Mouse (Mus musculus) bone marrow, adult 2 months (tissue): ENCODE measurements at regions not wholly inside any gene's neighbourhood (a gene's known extent, or its start where the extent isn't known, plus 50 kb on each side); places are given as distances from the start of the nearest gene placed in this dataset.

Experiments
- H3K27ac ChIP-seq: fragments of 200-500 bp; 2 replicates; pipeline ENCODE4 v1.5.1; 2012; ENCODE audit warnings: low read depth, mild to moderate bottlenecking, control low read depth, inconsistent platforms, low read length; ENCODE audit not compliant: control insufficient read depth, poor library complexity, insufficient read depth
- H3K4me1 ChIP-seq: fragments of 200-500 bp; 2 replicates; pipeline ENCODE4 v1.6.1; 2011; ENCODE audit warnings: low read length; ENCODE audit not compliant: control insufficient read depth, insufficient read depth
- H3K4me3 ChIP-seq: fragments of 200-500 bp; replicated peaks from 2 replicates; pipeline ENCODE3; 2011; ENCODE audit warnings: mild to moderate bottlenecking, low read depth, low read length, control low read depth; ENCODE audit not compliant: control insufficient read depth
- CTCF ChIP-seq: fragments of 200-500 bp; IDR thresholded peaks from 2 replicates; pipeline ENCODE4 v1.5.1; 2011; ENCODE audit warnings: low read length, control low read depth; ENCODE audit not compliant: control insufficient read depth, insufficient read depth
- POLR2A ChIP-seq: fragments of 200-500 bp; IDR thresholded peaks from 2 replicates; pipeline ENCODE4 v1.6.1; 2011; ENCODE audit warnings: low read depth, mild to moderate bottlenecking, control low read depth, low read length, borderline replicate concordance; ENCODE audit not compliant: control insufficient read depth
- WGBS: fragments of 180-500 bp; shearing (Covaris S2); methylation state at CpG from one replicate; pipeline ENCODE4 v1.1.7; 2018; 5-methylcytosine and 5-hydroxymethylcytosine counted together

GRCm38 (mm10) chr4:148363366-148364121 lies 75.8 kb upstream of the Disp3 start:
- Histone ChIP-seq H3K4me3 (no peak overlapping the region), H3K27ac (no peak overlapping the region), H3K4me1 (no peaks in the 10 kb centered on the region)
- TF ChIP-seq POLR2A = no peak
- TF ChIP-seq CTCF = no peak
- 80% methylated on average over 10 of the region's 10 CpGs for WGBS

DNA sequence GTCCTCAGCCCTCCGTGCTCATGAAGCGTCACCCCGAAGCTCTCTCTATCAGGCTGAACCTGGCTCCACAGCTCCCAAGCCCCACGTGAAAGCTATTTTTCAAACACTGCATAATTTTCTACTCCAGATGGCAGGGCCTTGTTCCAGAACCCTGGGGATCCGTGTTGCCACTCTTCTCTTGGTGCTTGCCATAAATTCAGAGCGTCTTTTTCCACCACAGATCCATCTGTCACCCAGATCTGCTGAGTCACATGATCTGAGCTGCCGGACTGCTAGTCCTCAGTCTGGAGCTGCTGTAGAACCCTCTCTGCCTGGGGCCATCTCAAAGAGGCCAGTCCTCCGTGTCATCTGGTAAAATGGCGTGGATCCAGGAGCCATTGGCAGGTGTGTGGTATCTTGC lies 73.2 kb upstream of the Disp3 start:
- Histone ChIP-seq H3K27ac (no peak overlapping the region), H3K4me3 (no peak overlapping the region), H3K4me1 (no peaks in the 10 kb centered on the region)
- 77% methylated on average over 9 of the region's 9 CpGs for WGBS
- TF ChIP-seq CTCF (no peak), POLR2A (no peak)

GRCm38 (mm10) chr4:148358336-148358735 lies 70.6 kb upstream of the Disp3 start:
- TF ChIP-seq POLR2A = no peak
- no peak for TF ChIP-seq CTCF
- WGBS = 27% methylated on average over 4 of the region's 4 CpGs
- H3K27ac ChIP-seq = no peak overlapping the region
- no peak overlapping the region for H3K4me3 ChIP-seq
- no peaks in the 10 kb centered on the region for H3K4me1 ChIP-seq

DNA sequence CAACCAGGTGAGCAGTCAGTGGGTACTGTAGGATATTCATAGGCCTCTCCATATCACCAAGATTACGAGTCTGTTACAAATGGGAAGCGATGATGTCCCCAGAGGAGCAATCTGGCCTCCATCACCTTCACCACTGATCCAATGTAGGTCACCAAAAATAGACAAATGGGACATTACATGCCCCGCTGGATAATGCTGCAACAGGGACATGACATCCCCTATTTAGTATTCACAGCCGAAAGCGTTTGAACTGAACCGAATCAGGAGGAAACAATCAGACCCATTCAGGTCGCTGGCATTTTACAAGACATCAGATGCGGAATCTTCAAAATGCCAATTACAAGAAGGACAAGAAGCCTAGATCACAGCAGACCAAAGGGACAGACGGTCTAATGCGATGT lies 69.5 kb upstream of the Disp3 start:
- no peak overlapping the region for H3K27ac ChIP-seq
- WGBS = 82% methylated on average over 10 of the region's 10 CpGs

DNA sequence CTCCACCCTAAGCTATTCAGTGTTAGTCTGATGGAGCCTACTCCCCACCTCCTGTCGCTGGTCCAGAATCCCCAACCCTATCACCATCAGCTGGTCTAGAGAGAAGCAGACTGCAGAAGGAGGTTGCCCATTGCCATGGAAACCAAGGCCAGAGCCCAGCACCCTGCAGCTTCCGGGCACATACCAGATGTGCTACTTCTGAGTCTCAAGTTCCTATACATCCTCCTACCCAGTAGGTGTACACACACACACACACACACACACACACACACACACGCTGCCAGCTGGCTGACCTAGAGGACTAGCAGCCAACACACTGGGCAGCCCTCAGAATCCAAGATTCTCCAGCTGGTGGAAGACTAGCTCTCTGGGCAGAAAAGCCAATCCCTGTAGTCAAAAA lies 68.9 kb upstream of the Disp3 start:
- 68% methylated on average over 3 of the region's 3 CpGs for WGBS
- no peak overlapping the region for H3K27ac ChIP-seq
- TF ChIP-seq CTCF (no peak), POLR2A (no peak)

More for the DNA sequence above, 69.5 kb upstream of the Disp3 start:
- Histone ChIP-seq H3K4me1 (no peaks in the 10 kb centered on the region), H3K4me3 (no peak overlapping the region)
- TF ChIP-seq CTCF = no peak
- no peak for TF ChIP-seq POLR2A

GRCm38 (mm10) chr4:148353969-148354368 lies 66.2 kb upstream of the Disp3 start:
- TF ChIP-seq CTCF (no peak), POLR2A (no peak)
- H3K4me3 ChIP-seq = no peak overlapping the region
- 72% methylated on average over 3 of the region's 3 CpGs for WGBS

More for the DNA sequence above, 68.9 kb upstream of the Disp3 start:
- Histone ChIP-seq H3K4me1 (no peaks in the 10 kb centered on the region), H3K4me3 (no peak overlapping the region)

GRCm38 (mm10) chr4:148352690-148353089 lies 64.9 kb upstream of the Disp3 start:
- no peak overlapping the region for H3K27ac ChIP-seq
- H3K4me3 ChIP-seq = no peak overlapping the region
- WGBS = 86% methylated on average over 5 of the region's 5 CpGs
- no peaks in the 10 kb centered on the region for H3K4me1 ChIP-seq
- TF ChIP-seq CTCF (0 out of 2 replicates have a peak, but pooled peaks have one; percentile 6), POLR2A (no peak)

More at GRCm38 (mm10) chr4:148353969-148354368, 66.2 kb upstream of the Disp3 start:
- no peaks in the 10 kb centered on the region for H3K4me1 ChIP-seq
- H3K27ac ChIP-seq = no peak overlapping the region

GRCm38 (mm10) chr4:148341531-148342157 lies 53.9 kb upstream of the Disp3 start:
- WGBS = 70% methylated on average over 8 of the region's 8 CpGs
- no peak overlapping the region for H3K4me3 ChIP-seq

More at GRCm38 (mm10) chr4:148341531-148342157, 53.9 kb upstream of the Disp3 start:
- Histone ChIP-seq H3K27ac (no peak overlapping the region), H3K4me1 (no peaks in the 10 kb centered on the region)
- TF ChIP-seq CTCF = no peak
- TF ChIP-seq POLR2A = no peak
